ENCODE assay signal across 8 mouse cellular contexts in genomic region chr11:75178672-75179208, GRCm38 (mm10). TPM values are rescaled to one million over a fixed set of nuclear protein-coding genes. Genes with fewer than 3 reads are reported as not detected.
DNase-seq lines count a peak whose midpoint lies in the region; ATAC-seq and TF ChIP-seq lines count a peak whose summit lies in the region.

Ovca2 (minus strand) TSS chr11:75178835.

- peak within 1 kb of the TSS; percentile 81 for H3K9ac ChIP-seq in forebrain, embryonic 15.5 days (replicated peaks)
- peak within 1 kb of the TSS; percentile 82 for H3K9ac ChIP-seq in liver, postnatal 0 days (replicated peaks)
- H3K9ac ChIP-seq in neural tube, embryonic 13.5 days = peak within 1 kb of the TSS; percentile 87

- peak; percentile 93 for DNase-seq in G1E (ENCODE audit: low spot score)
- peak; percentile 91 for DNase-seq in cerebellum, adult 18-20 months
- peak; percentile 85 to 90 for DNase-seq in heart, postnatal 14 days
- DNase-seq in large intestine, adult 2 months (ENCODE audit: low read depth, low spot score) = no peak
- peak; percentile 92 for DNase-seq in liver, postnatal 0 days

- peak within 1 kb of the TSS; percentile 88 for H3K4me2 ChIP-seq in forebrain, embryonic 15.5 days (replicated peaks)
- peak within 1 kb of the TSS; percentile 94 for H3K4me2 ChIP-seq in liver, postnatal 0 days (ENCODE audit: low read depth, low read length)
- peak within 1 kb of the TSS; percentile 98 for H3K4me2 ChIP-seq in neural tube, embryonic 13.5 days

- under 1% methylated on average over 33 of the region's 33 CpGs for WGBS in forebrain, embryonic 15.5 days
- WGBS in large intestine, adult 2 months = under 1% methylated on average over 33 of the region's 33 CpGs
- under 1% methylated on average over 33 of the region's 33 CpGs for WGBS in liver, postnatal 0 days (ENCODE audit: insufficient replicate concordance)
- WGBS in neural tube, embryonic 13.5 days = under 1% methylated on average over 33 of the region's 33 CpGs

- peaks cover 32% of the 10 kb centered on the region for H3K4me1 ChIP-seq in G1E (ENCODE audit: insufficient read depth, low read depth, low read length)
- H3K4me1 ChIP-seq in forebrain, embryonic 15.5 days = peaks cover 21% of the 10 kb centered on the region
- peaks cover 16% of the 10 kb centered on the region for H3K4me1 ChIP-seq in liver, postnatal 0 days (ENCODE audit: insufficient read depth)
- peaks cover 42% of the 10 kb centered on the region for H3K4me1 ChIP-seq in neural tube, embryonic 13.5 days (replicated peaks)
- H3K4me1 ChIP-seq in testis, adult 2 months (ENCODE audit: control insufficient read depth, insufficient read depth, low read length) = peaks cover 5% of the 10 kb centered on the region

- no peak for TF ChIP-seq EP300 in liver, postnatal 0 days (IDR thresholded peaks at IDR 0.05; ENCODE audit: low read depth)

- peak; percentile 70 for TF ChIP-seq CTCF in G1E (IDR thresholded peaks at IDR 0.05; ENCODE audit: low read depth, low read length)
- TF ChIP-seq CTCF in liver, postnatal 0 days (IDR thresholded peaks at IDR 0.05; ENCODE audit: low read depth) = peak; percentile 94
- TF ChIP-seq CTCF in testis, adult 2 months (IDR thresholded peaks at IDR 0.05; ENCODE audit: control insufficient read depth, insufficient read depth, insufficient replicate concordance, low read depth, low read length) = peak; percentile 70; the same call in 1 of the 2 replicates

- peak within 1 kb of the TSS; percentile 97 for H3K27ac ChIP-seq in forebrain, embryonic 15.5 days (replicated peaks)
- peak within 1 kb of the TSS; percentile 63 for H3K27ac ChIP-seq in liver, postnatal 0 days (ENCODE audit: low read depth)
- H3K27ac ChIP-seq in neural tube, embryonic 13.5 days (replicated peaks) = peak within 1 kb of the TSS; percentile 90
- peak within 1 kb of the TSS; percentile 83 for H3K27ac ChIP-seq in testis, adult 2 months (ENCODE audit: control insufficient read depth, insufficient read depth, low read depth, low read length)

- no peaks in the 10 kb centered on the region for H3K9me3 ChIP-seq in G1E (replicated peaks)
- no peaks in the 10 kb centered on the region for H3K9me3 ChIP-seq in forebrain, embryonic 15.5 days
- H3K9me3 ChIP-seq in liver, postnatal 0 days (ENCODE audit: low read length) = no peaks in the 10 kb centered on the region
- no peaks in the 10 kb centered on the region for H3K9me3 ChIP-seq in neural tube, embryonic 13.5 days

- intact Hi-C loops in heart, postnatal 14 days (cut with DNase I) = loop anchor here (1.0 to 5.0 kb wide), 2 partner anchors 113 to 229 kb away; no protein-coding TSS in a partner anchor

- peaks cover 76% of the 10 kb centered on the region for H3K36me3 ChIP-seq in G1E (replicated peaks)
- H3K36me3 ChIP-seq in forebrain, embryonic 15.5 days = peaks cover 5% of the 10 kb centered on the region; the same call in 1 of the 2 replicates
- H3K36me3 ChIP-seq in liver, postnatal 0 days (replicated peaks; ENCODE audit: insufficient read depth, low read length) = peaks cover 13% of the 10 kb centered on the region
- peaks cover 36% of the 10 kb centered on the region for H3K36me3 ChIP-seq in neural tube, embryonic 13.5 days
- H3K36me3 ChIP-seq in testis, adult 2 months (ENCODE audit: control insufficient read depth, insufficient read depth, low read length) = no peaks in the 10 kb centered on the region

- peak; percentile 90 for ATAC-seq in G1E (ENCODE audit: extremely low read depth, insufficient number of reproducible peaks, low FRiP score, poor library complexity, severe bottlenecking)
- ATAC-seq in forebrain, embryonic 15.5 days (replicated peaks) = peak; percentile 96
- peak; percentile 98 for ATAC-seq in liver, postnatal 0 days
- ATAC-seq in neural tube, embryonic 13.5 days (ENCODE audit: low read depth) = peak; percentile 95

- H3K4me3 ChIP-seq in G1E (ENCODE audit: low read depth, low read length) = peak within 1 kb of the TSS; percentile 83
- H3K4me3 ChIP-seq in forebrain, embryonic 15.5 days = peak within 1 kb of the TSS; percentile 77
- peak within 1 kb of the TSS; percentile 71 for H3K4me3 ChIP-seq in liver, postnatal 0 days (ENCODE audit: low read depth, low read length)
- H3K4me3 ChIP-seq in neural tube, embryonic 13.5 days = peak within 1 kb of the TSS; percentile 82
- peak within 1 kb of the TSS; percentile 97 for H3K4me3 ChIP-seq in testis, adult 2 months (ENCODE audit: control insufficient read depth, low read depth, low read length)

- H3K27me3 ChIP-seq in G1E (ENCODE audit: insufficient read depth, low read length) = peaks cover 1% of the 10 kb centered on the region; the same call in 1 of the 2 replicates
- no peaks in the 10 kb centered on the region for H3K27me3 ChIP-seq in forebrain, embryonic 15.5 days
- peaks cover 7% of the 10 kb centered on the region for H3K27me3 ChIP-seq in liver, postnatal 0 days (ENCODE audit: insufficient read depth, low read length)
- peaks cover 8% of the 10 kb centered on the region for H3K27me3 ChIP-seq in neural tube, embryonic 13.5 days
- no peaks in the 10 kb centered on the region for H3K27me3 ChIP-seq in testis, adult 2 months (ENCODE audit: control insufficient read depth, insufficient read depth, low read length)

- TF ChIP-seq POLR2A in testis, adult 2 months (IDR thresholded peaks at IDR 0.05; ENCODE audit: control insufficient read depth, low read depth, low read length) = peak; percentile 78

RNA-seq across cellular contexts. Expression of gene Ovca2, which starts in this region (rescaled TPM):
- total RNA-seq in G1E (2014; fragmentation: Nextera tagmentation) = 21.0 and 21.8 TPM in 2 replicates
- total RNA-seq in G1E (2017) = 20.9 and 21.7 TPM in 2 replicates
- 2.0 and 2.4 TPM in 2 replicates for polyA plus RNA-seq in G1E (2012)
- polyA plus RNA-seq in forebrain, embryonic 15.5 days (2015; fragmentation: Nextera tagmentation; extraction: Ambion mirVana) = 15.4 and 21.6 TPM in 2 replicates
- total RNA-seq in heart, postnatal 14 days (2021) = 1 to 10 TPM; 7.1 TPM
- 23.8 and 34.4 TPM in 2 replicates for polyA plus RNA-seq in large intestine, adult 2 months (2012; rRNA removed)
- polyA plus RNA-seq in liver, postnatal 0 days (2015; fragmentation: Nextera tagmentation; extraction: Ambion mirVana) = 12.4 and 13.6 TPM in 2 replicates
- 18.6 and 20.5 TPM in 2 replicates for polyA plus RNA-seq in neural tube, embryonic 13.5 days (2015; fragmentation: Nextera tagmentation; extraction: Ambion mirVana)
- 9.1 and 10.2 TPM in 2 replicates for polyA plus RNA-seq in testis, adult 2 months (2012; rRNA removed)
